Mouse (Mus musculus) c-Kit-positive CD71-positive TER-119-negative erythroid progenitor cells, embryonic 14.5 days (primary cell): ENCODE results near the gene Trim59.
"Not testable (repeated sequence)": the region's sequence is repeated elsewhere in the genome, so short reads cannot be mapped to it uniquely, and the experiment has no call there.

ENCODE experiments used
- DNase-seq: peaks from one replicate; pipeline ENCODE4 v3.0.0-alpha.2; 2013; ENCODE audit warnings: low read depth

The Trim59 gene

DNA sequence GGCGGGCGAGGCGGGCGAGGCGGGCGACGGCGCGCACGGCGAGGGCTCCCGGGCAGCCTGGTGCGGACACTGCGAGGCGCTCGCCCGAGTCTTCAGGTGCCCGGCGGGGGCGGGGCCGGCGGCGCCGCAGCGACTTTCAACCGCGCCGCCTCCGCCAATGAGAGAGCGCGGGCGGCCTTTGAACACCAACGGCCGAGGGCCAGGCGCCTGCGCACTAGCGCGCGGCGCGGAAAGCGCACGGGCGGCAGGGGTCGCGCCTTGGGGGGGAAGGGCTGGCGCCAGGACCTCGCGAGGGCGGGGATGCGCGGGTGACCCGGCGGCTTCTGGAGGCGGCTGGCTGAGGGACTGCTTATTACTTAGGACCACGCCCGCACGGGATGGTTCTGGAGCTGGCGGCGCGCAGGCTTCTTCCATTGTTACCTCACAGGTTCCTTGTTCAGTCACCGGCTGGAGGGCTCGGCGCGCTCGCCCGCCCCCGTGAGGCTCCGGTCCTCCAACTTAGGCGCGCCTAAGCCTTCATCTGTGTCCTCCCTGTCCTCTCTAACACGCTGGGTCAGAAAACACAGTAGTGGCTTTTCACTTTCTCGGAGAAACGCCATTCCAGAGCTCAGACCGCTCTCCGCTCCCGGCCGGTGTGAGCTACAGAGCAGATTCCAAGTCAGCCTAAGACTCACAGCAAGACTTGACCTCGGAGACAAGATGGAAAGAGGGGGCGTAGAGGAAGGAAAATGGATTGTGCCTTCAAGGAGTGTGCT, at the start of gene Trim59:
Gene Trim59, minus strand, starts transcription at position 111 of the 755 bp plus-strand sequence.
- peak; percentile 82 for DNase-seq

DNA sequence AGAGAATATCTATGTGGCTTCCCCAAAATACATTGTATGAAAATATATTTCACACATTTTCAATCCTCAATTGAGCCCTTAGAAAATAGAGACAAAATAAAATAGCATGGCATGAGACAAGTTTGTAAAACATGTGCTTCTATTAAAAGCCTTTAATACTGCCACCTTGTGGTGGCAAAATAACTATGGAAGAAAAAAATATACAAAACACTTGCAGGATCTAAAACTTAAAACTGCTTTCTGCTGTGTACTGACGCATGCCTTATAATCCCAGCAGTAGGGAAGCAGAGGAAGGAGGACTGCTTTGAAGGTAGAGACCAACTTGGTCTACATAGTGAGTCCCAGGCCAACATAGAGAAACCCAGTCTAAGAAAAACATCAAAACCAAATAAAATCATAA, 19.4 kb upstream of the Trim59 start:
- peak; percentile 55 for DNase-seq

DNA sequence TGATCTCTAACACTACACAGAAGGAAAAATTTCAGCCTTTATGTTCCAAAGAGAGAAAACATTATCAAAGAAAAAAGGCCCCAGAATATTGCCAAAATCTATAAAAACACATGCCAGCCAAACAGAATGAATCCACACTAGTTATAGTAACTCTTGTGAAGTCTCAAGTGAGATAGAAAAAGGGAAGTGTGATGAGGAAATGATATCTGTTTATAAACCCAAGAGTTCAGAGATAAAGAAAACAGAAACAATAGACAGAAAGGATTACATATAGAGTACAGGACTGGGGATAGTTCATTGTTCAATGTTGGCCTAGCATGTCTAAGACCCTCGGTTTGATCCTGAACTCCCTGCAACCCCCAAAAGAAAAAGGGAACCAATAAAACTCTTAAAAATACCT, 18.2 kb upstream of the Trim59 start:
- DNase-seq, result no peak

DNA sequence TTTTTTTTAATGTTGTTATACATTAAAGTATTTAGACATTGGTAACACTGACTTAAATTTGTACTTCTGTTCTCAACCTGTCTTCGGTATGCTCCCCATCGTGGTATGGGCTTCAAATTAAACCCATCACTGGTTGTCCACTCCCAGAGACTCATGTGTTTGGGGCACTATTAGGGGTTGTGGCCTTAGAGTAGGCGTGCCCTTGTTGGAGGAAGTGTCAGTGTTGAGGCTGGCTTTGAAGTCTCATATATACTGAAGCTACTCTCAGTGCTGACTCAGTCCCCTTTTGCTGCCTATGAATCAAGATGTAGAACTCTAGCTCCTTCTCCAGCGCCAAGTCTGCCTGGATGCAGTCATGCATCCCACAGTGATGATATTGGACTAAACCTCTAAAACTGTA, 16.1 kb upstream of the Trim59 start:
- DNase-seq, result no peak

DNA sequence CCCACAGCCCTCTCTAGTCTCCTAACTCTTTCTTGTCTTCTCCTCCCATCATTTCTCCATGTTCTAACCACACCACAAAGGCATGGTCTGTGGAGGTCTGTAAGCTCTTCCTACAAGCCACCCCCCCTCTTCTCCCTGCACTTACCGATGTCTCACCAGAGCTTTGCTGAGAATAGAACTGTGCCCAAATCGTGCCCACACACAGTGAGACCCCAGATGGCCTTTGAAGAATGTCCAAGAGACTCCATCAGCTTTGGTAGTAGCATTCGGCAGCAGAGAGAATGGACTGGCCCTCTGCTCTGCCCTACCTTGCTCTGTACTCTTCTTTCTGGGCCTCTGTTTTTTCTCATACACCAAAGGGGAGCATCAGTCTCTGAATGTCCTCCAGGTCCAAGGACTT, 11.3 kb upstream of the Trim59 start:
- no peak for DNase-seq

DNA sequence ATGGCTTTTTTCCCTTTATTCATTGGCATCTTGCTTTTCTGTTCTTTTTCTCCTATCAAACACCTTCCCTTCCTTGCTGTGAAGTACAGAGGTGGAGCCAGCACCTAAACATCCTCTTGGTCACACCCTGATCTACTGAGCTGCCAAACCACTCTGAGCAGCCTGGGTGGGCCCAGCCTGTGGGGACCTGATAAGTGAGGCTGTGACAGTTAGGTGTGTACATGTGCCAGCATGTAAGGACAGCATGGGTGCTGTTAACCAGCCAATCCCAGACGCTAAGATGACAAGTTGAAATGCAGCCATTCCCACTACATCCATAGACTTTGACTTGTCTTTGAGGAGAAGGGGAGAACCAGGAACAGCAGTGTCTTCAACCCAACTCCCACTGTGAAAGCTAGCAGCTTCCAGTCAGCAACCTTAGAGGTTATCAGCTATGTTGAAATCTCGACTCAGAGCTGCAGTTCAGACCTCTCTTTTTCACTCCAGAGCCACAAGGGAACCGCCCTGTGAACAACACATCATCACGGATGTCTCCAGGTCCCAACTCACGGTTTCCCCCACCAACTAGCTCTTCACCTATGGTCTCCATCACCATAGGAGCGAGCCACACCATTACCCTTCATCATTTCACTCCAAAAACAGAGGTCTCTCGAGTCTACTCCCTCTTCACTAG, 10.3 kb upstream of the Trim59 start:
- DNase-seq, result peak; percentile 91

DNA sequence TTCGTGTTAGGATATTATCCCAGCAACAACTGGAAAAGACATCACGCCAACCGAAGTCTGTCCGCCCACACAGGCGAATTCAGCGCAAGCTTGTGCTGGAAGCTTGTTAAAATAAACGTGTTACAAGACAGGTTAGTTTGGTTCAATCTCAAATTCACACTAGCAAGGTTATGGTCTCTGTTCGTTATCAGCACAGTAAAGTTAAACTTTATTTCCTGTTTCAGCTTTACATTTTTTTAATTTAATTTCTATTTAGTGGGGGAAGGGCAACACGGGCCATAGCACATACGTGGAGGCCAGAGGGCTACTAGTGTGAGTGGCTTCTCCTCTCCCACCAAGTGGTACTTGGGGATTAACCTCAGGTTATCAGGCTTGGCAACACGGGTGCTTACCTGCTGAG, 7.3 kb upstream of the Trim59 start:
- no peak for DNase-seq

DNA sequence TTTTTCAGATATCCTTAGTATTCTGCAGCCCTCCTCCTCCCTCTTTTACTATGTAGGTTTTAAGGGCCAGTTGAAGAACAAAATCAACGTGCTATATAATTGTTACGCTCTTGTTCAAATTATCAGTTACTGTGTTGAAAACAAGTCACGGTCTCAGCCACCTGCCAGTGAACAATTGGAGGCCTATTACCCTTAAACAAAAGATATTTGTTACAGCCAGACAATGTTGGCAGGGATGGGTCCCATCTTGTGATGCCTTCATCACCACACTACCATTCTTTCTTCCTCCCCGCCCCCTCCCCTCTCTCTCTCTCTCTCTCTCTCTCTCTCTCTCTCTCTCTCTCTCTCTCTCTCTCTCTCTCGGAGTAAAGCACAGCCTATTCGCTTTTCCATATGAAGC, 4.5 kb upstream of the Trim59 start:
- DNase-seq, result no peak

DNA sequence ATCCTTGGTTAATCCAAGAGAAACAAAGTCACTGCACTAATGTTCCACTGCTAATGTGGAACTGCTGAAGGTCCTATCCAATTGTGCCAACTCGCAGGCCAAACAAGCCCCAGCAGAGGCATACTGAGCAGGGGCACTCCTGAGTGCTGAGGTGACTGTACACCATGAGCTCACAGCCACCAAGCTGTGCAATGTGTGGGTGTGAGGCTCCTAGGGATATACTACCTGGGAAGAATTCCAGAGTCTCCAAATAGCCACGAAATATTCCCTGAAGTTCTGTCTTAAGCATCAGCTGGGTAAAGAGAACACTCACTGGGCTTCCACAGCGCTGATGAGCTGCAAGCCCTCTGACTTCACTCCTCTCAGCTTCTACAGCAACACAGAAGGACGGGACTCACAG, 3.1 kb upstream of the Trim59 start:
- DNase-seq, result no peak

DNA sequence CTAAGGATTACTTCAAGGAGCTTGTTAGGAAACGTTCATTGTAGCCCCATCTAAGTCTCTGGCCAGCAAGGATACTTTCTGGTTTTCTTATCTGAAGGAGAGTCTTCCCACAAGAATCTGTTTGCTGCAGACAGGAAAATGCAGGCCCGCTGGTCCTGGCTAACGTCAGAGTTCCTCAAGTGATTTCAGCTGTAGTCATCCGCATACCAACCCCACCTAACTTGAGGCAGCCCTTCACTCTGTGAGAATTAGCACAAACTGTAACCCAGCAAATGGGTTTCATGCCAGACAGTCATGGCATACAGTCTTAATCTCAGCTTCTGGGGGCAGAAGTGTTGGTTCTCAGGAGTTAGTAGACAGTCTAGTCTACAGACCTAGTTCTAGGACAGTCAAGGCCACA, 2.0 kb upstream of the Trim59 start:
- DNase-seq, result no peak

DNA sequence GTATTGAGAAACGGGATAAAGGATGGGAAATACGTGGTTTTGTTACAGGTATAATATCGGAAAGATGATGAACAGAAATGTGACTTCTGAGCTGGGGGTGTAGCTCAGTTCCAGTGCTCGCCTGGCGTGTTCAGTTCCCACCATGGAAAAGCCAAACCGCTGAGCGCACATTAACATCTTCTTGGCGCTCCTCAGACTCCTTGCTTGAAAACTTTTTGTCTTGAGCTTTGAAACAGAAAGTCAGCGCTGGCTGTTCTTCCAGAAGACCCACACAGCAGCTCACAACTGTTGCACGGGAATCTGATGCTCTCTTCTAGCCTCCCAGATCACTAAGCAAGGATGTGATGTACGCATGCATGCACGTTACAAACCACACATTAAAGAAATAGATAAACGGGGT, 1.2 kb upstream of the Trim59 start:
- DNase-seq, result no peak

DNA sequence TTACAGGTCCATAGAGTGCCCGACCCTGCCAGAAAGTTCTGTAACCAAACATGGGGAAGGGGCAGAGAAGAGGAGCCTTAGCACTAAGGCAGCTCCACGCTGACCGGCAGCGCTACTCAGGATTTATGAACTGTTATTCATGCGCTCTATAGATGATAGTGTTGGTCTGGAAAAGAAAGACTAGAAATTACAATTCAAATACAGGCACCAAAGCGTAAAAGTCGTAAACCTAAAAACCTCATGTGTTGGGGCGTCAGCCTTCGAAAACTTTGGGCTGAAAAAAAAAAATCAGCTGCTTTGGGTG, 797 bp upstream of the Trim59 start:
- DNase-seq, result no peak

DNA sequence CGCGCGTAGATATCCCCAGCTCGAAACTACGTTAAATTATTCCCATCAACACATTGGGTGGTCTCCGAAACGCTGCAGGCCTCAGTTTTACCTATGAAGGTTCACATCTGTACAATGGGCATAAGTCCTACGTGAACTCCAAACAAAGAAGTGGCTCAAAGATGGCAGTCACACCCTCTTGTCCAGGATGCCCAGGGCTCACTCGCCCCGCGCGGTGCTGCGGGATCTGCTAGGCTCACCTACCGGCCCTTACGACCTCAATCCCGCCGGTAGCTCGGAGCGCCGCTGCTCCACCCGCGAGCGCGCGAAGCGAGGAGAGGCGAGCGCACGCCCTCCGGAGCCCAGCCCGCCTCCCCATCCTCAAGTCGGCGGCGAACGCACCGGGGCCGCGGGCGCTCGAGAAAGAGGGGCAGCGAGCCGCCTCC, 376 bp downstream of the Trim59 start:
- DNase-seq, result peak; percentile 29

DNA sequence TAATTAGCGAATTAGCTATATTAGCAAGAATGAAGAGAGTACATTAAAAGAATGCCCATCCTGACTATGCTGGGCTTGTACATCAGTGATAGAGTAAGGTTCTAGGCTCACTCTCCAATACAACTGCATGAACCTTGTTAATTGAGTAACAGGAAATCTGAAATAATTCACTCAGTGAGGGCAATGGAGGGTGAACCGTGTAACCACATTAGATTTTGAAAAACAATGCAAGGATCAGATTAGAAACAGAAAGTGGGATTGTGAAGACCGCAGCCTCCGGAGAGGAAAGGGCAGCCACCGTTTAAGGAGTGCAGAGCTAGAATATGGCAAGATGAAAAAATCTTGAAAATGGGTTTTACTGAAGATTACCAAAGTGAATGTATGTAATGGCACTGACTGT, 3.3 kb downstream of the Trim59 start:
- no peak for DNase-seq

DNA sequence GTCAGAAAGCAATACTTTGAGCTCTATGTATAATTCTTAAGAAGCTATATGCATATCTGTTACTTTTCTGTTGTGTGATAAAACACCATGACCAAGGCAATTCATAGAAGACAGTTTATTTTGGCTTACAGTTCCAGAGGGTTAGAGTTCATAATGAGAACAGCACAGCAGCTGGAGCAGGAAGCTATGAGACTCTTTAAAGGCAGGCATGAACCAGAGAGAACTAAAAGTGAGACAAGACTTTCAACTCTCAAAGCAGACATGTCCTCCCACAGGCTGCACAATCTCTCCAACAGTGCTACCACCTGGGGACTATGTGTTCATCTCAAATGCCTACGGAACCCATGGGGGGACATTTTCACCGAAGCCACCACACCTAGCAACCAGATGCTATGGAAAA, 4.5 kb downstream of the Trim59 start:
- DNase-seq, result no peak

DNA sequence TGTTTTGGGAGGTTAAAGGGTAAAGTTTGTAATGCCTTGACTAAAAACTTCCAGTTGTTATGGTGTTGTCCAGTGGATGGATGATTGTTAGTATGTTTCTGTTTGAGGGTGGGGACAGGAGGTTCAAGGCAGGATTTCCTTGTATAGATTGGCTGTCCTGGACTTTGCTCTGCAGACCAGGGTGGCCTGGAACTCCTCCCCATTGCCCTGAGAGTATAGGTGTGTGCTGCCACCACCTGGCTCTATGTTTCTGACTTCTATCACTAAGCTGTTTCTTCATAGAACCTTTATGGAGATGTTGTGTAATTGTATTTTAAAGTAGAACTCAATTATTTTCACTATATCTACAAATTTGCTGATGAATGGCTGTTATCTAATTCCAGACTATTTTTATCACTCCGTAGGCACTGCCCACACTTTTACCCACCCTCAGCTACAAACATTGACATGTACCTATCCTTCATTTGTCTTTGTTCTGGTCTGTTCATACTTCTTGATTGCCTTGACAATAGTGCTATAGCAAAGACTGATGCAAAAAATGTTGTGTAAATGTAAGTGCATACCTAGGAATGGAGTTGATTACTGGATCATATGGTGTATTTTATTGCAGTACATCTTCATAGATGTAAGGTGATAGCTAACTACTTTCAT, 18.3 kb downstream of the Trim59 start:
- DNase-seq, result no peak

DNA sequence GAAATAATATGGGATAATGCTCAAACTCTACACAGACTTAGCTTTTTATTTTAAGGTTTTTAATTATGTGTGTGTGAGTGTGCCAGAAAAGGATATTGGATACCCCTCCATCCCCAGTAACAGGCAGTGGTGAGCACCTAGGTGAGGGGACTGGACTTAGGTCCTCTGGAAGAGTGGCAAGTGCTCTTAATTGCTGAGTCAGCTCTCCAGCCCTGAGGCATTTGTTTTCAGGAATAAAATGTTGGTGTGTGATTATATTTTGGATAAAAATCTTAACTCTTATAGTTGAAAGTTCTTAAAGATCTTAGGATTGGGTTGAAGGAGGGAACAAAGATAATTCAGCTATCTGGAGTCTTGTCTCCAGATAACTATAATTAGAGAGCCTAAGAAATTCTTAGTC, 23.8 kb downstream of the Trim59 start:
- no peak for DNase-seq

DNA sequence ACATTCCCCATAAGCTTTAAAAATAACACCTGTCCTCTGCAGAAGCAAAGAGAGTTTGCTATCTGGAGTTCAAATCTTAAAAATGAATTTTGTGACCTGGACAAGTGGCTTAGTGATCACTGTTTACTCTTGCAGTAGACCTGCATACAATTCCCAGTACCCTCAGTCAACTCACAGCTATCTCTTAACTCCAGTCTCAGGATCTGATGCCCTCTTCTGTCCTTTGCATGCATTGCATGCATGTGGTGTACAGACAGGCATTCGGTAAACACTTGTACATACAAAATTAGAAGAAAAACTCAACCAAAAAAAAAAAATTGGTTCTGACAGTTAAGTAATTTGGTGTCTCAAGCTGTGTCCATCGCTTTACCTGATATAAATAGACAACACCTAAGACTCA, 24.3 kb downstream of the Trim59 start:
- DNase-seq, result peak; percentile 40

DNA sequence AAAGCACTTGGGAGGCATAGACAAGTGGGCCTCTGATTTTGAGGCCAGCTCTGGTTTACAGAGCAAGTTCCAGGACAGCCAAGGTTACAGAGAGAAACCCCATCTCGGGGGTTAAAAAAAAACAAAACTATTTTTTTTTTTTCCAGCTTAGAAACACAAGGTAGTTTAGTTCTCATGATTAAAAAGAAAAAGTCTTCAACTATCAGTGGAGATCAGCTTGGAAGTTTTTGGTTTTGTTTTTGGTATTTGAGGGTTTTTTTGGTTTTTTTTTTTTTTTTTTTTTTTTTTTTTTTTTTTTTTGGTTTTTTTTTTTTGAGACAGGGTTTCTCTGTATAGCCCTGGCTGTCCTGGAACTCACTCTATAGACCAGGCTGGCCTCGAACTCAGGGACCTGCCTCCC, 25.9 kb downstream of the Trim59 start:
- not testable (repeated sequence) for DNase-seq

DNA sequence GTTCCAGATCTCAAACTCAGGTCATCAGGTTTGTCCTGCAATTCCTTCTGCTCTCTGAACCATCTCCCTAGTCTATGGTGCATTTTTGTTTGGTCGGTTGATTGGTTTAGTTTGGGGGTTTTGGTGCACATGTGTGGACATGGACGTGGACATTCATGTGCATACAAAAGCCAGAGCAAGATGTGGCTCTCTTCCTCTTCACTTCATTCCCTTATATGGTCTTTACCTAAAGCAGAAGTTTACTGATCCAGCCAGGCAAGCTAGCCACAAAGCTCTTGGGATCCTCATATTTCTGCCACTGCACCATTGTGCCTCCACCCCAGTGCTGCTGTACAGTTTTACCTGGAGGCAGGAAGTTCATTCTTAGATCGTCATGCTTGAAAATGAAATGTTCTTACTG, 27.4 kb downstream of the Trim59 start:
- no peak for DNase-seq

DNA sequence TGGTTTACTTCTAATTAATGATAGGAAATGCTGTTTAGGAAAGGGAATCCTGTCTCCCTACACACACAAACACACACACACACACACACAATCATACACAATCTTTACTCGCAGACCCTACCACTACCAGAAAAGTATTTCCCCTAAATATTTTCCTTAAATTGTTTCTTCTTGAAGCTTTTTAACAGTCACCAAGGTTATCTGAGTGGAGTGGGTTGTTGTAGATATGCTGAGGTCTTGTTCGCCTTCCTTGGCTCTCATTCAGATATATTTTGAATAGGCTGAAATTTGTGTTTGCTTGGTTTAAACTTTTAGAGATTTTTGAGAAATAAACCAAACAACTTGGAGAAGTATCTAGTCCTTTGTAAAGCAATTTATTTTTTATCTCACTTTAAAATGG, 35.7 kb downstream of the Trim59 start:
- no peak for DNase-seq

DNA sequence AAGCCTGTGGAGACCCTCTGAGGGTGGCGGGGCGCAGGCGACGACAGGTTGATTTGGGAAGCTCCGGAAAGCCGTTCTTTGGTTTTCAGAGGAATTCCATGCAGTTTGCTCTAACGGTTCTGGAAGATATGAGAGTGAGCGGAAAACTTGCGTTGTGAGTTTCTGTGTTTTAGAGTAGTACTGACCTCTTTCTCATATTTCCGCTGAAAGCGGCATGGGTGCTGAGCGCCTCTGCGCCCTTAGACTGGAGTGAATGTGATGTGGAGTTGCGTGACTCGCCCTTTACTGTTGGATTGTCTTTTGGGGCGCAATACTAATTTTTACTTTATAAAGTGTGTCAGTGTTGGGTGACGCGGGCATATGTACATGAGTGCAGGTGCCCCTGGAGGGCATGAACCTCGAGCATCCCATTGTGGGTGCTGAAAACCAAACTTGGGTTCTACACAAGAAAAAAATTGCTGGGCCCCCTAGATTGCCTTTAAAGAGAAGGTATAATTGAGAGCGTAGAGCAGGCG, 38.3 kb downstream of the Trim59 start:
- DNase-seq, result no peak
